Mouse (Mus musculus): ENCODE measurements around the gene Rnaseh2b. TPM values are rescaled to one million over a fixed set of nuclear protein-coding genes. Genes with fewer than 3 reads are reported as not detected.

Rnaseh2b gene
- polyA plus RNA-seq, 1 experiment from 2014 or later, result 57.3 TPM

DNA sequence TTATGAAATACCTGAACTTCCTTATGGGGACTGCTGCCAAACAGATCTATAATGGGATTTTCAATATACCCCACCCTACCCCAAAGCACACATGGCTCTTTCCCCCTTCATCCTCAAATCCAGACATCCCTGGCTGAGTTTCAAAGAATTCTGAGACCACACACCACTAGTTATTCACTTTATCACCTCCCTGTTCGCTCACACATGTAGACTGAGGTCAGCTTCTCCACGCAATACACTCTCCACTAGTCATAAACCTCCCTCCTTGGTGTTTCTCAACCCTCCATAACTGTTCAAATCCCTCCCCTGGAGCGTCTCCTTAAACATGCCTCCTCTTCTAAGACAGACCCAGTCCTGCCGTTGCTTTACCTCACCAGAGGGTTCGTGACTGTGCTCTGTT lies 31.1 kb downstream of the Rnaseh2b start:
- H3K4me1 ChIP-seq, result peaks cover 25% of the 10 kb centered on the region
- no peak overlapping the region for H3K27ac ChIP-seq

DNA sequence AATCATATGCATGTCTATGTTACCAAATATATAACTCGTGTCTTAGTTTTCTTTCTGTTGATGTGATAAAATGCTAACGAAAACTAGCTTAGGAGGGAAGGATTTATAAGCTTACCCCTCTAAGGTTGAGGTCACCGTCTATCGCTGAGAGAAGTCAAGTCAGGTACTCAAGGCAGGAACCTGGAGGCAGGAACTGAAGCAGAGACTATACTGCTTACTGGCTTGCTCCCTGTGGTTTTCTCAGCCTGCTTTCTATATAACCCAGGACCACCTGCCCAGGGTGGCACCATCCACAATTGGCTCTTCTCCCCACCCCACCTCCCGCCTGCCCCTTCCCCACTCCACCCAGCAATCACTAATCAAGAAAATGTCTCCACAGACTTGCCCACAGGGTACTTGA lies 32.6 kb downstream of the Rnaseh2b start:
- no peak for ATAC-seq (ENCODE audit: low FRiP score, low read depth)
- 91% methylated on average over 5 of the region's 5 CpGs for WGBS
- Histone ChIP-seq H3K9me3 (no peaks in the 10 kb centered on the region), H3K36me3 (no peaks in the 10 kb centered on the region), H3K4me1 (peaks cover 25% of the 10 kb centered on the region), H3K4me2 (replicated peaks) (no peak overlapping the region), H3K27ac (no peak overlapping the region), H3K27me3 (no peaks in the 10 kb centered on the region), H3K4me3 (no peak overlapping the region), H3K9ac (no peak overlapping the region)

More for the DNA sequence above, 31.1 kb downstream of the Rnaseh2b start:
- peak; percentile 81 for ATAC-seq (ENCODE audit: low FRiP score, low read depth)
- Histone ChIP-seq H3K9me3 (no peaks in the 10 kb centered on the region), H3K4me2 (replicated peaks) (no peak overlapping the region), H3K4me3 (no peak overlapping the region), H3K9ac (no peak overlapping the region), H3K27me3 (no peaks in the 10 kb centered on the region), H3K36me3 (no peaks in the 10 kb centered on the region)
- WGBS, result 47% methylated on average over 5 of the region's 5 CpGs

DNA sequence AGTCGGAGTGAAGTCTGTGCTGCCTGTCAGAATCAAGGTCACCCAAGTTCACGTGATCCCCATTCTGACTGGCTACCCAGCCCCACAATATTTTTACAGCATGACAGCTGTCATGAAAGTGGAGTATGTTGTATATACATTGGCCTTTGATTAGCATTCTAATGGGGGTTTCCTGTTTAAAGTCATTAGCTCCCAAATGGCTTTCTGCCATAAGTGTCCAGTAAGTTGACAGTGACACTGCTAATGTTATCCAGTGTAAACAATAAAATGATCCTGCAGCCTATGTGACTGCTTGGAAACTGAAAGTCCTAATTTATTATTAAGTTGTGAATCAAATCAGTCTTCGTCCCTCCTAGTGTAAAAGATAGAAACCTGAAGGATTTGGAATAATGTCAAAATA lies 33.6 kb downstream of the Rnaseh2b start:
- ATAC-seq (ENCODE audit: low FRiP score, low read depth), result no peak
- Histone ChIP-seq H3K27me3 (no peaks in the 10 kb centered on the region), H3K4me3 (no peak overlapping the region), H3K4me1 (peaks cover 25% of the 10 kb centered on the region), H3K4me2 (replicated peaks) (no peak overlapping the region), H3K9ac (no peak overlapping the region), H3K27ac (no peak overlapping the region), H3K36me3 (no peaks in the 10 kb centered on the region), H3K9me3 (no peaks in the 10 kb centered on the region)
- 81% methylated on average over 3 of the region's 3 CpGs for WGBS

DNA sequence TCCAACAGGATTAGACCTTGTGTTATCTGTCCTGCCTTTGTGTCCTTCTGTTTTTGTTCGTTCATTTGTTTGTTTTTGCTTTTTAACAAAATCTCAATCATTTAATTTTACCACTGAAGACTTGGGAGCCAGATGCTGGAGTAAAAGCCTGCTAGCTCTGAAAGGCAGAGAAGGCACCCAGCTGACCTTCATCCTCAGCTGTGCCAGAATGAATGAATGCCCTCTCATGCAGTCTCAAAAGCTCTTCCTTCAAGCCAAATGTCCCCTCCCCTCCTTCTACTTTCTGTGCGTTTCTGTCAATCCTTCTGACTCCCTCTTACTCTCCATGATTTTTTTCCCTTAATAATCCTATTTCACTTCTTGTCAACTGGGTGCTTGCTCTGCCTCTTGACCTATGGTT lies 34.8 kb downstream of the Rnaseh2b start:
- no peak overlapping the region for H3K27ac ChIP-seq
- H3K4me1 ChIP-seq, result peaks cover 31% of the 10 kb centered on the region
- no peak overlapping the region for H3K9ac ChIP-seq
- ATAC-seq (ENCODE audit: low FRiP score, low read depth), result no peak
- no peak overlapping the region for H3K4me2 ChIP-seq (replicated peaks)
- H3K9me3 ChIP-seq, result no peaks in the 10 kb centered on the region
- no peaks in the 10 kb centered on the region for H3K36me3 ChIP-seq
- no peaks in the 10 kb centered on the region for H3K27me3 ChIP-seq
- 74% methylated on average over 2 of the region's 2 CpGs for WGBS
- no peak overlapping the region for H3K4me3 ChIP-seq

DNA sequence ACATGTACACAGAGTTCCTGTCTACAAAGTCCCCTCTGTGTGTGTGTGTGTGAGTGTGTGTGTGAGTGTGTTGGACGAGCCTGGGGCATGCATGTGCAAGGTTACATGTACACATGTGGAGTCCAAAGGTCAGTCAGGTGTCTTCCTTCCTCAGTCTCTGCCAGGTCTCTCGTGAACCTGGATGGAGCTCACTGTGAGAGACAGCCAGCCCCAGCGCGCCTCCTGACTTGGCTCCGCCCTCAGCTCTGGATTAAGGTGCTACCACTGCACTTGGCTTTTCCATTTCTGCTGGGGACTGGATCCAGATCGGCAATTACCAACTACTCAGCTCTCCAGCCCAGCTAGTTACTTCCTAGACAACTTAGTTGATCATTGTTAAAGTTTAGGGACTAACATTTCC lies 36.2 kb downstream of the Rnaseh2b start:
- 47% methylated on average over 6 of the region's 6 CpGs for WGBS
- H3K4me2 ChIP-seq (replicated peaks), result no peak overlapping the region
- no peak for ATAC-seq (ENCODE audit: low FRiP score, low read depth)
- no peaks in the 10 kb centered on the region for H3K36me3 ChIP-seq
- H3K27ac ChIP-seq, result no peak overlapping the region
- H3K27me3 ChIP-seq, result no peaks in the 10 kb centered on the region
- no peaks in the 10 kb centered on the region for H3K9me3 ChIP-seq
- no peak overlapping the region; the same call in 1 of the 2 replicates for H3K9ac ChIP-seq
- peaks cover 26% of the 10 kb centered on the region for H3K4me1 ChIP-seq
- no peak overlapping the region for H3K4me3 ChIP-seq

DNA sequence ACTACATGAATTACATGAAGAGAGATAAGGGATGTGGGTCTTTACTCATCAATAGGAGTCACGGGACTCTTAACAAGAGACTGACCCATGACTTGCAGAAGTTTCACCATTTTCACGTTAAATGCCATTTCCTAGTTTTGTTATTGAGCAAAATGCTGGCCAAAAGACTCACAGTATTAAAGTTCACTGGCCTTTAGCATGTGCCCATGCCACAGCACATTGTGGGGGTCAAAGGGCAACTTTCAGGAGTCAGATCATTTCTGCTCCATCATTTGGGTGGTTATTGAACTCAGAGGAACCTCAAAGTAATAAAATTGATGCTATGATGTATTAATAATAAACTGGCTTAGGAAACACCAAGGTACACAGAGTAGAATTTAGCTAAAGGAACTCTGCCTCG lies 37.2 kb downstream of the Rnaseh2b start:
- H3K27me3 ChIP-seq, result no peaks in the 10 kb centered on the region
- no peaks in the 10 kb centered on the region for H3K9me3 ChIP-seq
- no peak for ATAC-seq (ENCODE audit: low FRiP score, low read depth)
- no peak overlapping the region for H3K4me2 ChIP-seq (replicated peaks)
- H3K4me3 ChIP-seq, result no peak overlapping the region
- no peaks in the 10 kb centered on the region for H3K36me3 ChIP-seq
- H3K9ac ChIP-seq, result no peak overlapping the region
- peaks cover 26% of the 10 kb centered on the region for H3K4me1 ChIP-seq
- H3K27ac ChIP-seq, result no peak overlapping the region
- WGBS, result 79% methylated on average over 3 of the region's 3 CpGs

DNA sequence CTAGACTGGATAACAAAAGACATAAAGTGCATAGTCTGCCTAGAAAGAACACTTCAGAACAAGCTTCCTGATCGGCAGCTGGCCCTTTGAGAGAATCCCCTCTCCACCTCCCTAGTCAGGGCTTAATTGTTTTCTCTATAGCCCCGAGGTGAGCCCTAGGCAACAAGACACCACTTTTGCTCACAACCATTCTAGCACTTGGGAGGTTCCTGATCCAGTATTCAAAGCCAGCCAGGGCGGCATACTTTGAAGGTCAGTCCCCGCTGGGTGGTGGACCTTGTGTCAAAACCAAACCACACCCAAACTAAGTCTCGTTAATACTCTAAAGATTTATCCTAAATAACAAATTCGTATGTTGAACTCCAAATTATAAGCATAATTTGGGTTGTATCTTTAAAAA lies 39.1 kb downstream of the Rnaseh2b start:
- Histone ChIP-seq H3K4me3 (peak overlapping the region; percentile 68), H3K4me2 (replicated peaks) (peak overlapping the region; percentile 81), H3K9me3 (no peaks in the 10 kb centered on the region), H3K36me3 (no peaks in the 10 kb centered on the region), H3K9ac (peak overlapping the region; percentile 76; the same call in 1 of the 2 replicates), H3K27ac (no peak overlapping the region), H3K27me3 (no peaks in the 10 kb centered on the region), H3K4me1 (peaks cover 27% of the 10 kb centered on the region)
- no peak for ATAC-seq (ENCODE audit: low FRiP score, low read depth)
- WGBS, result 20% methylated on average over 6 of the region's 6 CpGs

DNA sequence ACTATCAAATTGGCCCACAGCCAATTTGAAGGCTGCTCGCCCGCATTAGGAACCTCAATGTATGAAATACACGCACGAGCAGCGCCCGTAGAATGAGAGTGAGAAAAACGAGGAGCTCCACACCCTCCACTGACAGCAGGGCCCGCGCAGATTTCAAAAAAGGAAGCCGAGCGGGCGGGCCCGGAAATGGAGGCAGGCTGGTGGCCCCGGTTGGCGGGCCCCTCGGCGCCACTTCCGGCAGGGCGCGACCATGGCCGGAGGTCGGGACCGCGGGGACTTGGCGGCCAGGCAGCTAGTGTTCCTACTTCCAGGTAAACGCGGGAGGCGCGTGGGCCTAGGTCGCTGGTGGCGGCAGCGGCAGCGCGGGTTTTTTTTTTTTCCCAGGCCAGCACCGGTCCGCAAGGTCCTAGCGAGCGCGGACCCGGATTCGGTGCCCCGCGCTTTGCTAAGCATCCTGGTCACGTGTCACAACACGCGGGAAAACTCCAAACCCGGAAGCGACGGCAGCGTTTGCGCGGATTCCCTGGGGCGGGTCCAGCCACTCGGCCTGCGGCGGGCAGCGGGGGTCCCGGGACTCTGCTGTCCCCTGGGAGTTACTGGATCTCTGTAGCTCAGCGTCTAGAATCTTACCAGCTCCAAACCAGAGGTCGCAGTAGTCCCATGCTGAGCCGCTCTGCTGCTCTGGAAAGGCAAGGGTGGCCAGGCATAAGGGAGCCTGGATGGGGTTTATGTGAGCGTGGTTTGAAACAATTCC lies 39.7 kb downstream of the Rnaseh2b start:
- ATAC-seq (ENCODE audit: low FRiP score, low read depth), result peak; percentile 87
- peak overlapping the region; percentile 76 for H3K27ac ChIP-seq
- peak overlapping the region; percentile 68 for H3K4me3 ChIP-seq
- H3K4me2 ChIP-seq (replicated peaks), result peak overlapping the region; percentile 81
- WGBS, result under 1% methylated on average over 59 of the region's 62 CpGs
- H3K27me3 ChIP-seq, result no peaks in the 10 kb centered on the region
- no peaks in the 10 kb centered on the region for H3K36me3 ChIP-seq
- no peaks in the 10 kb centered on the region for H3K9me3 ChIP-seq
- H3K4me1 ChIP-seq, result peaks cover 24% of the 10 kb centered on the region
- H3K9ac ChIP-seq, result peak overlapping the region; percentile 76

DNA sequence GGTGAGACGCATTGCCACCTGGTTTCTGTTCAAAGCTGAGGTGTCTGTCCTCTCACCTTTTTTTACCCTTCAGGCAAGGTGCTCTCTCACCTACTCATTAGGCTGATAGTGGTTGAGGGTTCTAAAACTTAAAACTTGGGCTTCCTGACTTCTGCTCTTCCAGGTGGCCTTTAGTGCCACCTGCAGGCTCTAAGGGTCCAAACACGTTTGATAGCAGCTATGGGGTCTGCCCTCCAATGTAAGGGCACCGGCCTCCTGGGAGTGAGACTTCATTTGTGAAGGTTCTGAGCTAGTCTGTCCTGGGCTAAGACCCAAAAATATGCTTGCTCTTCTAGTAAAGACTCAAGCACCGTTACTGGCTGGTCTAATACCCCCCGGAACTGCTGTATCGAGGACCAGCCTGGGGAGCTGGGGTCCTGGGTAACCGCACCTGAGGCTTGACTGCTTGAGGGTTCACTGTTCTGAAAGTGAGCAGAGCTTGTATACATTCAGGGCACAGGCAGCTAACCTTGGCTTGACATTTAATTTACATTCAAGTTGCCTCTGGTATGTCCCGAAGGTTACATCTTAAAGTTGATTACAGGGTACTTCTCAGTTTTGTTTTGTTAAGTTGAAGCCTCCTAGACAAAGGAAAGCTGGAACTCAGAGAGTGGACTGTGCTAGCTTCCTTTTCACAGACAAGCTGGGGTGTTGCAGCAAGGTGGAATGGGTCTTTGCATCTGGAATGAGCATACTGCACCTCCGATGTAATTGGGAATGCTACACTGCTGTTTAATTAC lies 41.7 kb downstream of the Rnaseh2b start:
- Histone ChIP-seq H3K4me3 (no peak overlapping the region), H3K9me3 (no peaks in the 10 kb centered on the region), H3K27me3 (no peaks in the 10 kb centered on the region), H3K9ac (0 out of 2 replicates have a peak overlapping the region, but pooled peaks have one; percentile 46), H3K4me2 (replicated peaks) (no peak overlapping the region), H3K36me3 (no peaks in the 10 kb centered on the region), H3K27ac (no peak overlapping the region), H3K4me1 (peaks cover 24% of the 10 kb centered on the region)
- no peak for ATAC-seq (ENCODE audit: low FRiP score, low read depth)
- whole genome bisulfite sequencing, result 71% methylated on average over 9 of the region's 9 CpGs

DNA sequence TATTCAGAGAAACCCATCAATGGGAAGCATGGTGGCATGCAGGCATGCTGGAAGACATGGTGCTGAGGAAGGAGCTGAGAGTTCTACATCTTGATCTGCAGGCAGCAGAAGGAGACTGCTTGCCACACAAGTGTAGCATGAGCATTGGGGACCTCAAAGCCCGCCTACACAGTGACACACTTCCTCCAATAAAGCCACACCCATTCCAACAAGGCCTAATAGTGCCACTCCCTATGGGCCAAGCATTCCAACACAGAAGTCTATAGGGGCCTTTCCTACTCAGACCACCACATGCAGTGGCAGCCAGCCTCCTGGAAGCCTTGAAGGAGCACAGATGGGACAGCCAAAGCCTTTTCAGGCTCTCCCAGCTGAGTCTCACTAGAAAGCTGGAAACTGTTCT lies 46.8 kb downstream of the Rnaseh2b start:
- ATAC-seq (ENCODE audit: low FRiP score, low read depth), result no peak
- Histone ChIP-seq H3K4me1 (peaks cover 8% of the 10 kb centered on the region; the same call in 1 of the 2 replicates), H3K9me3 (no peaks in the 10 kb centered on the region), H3K27ac (no peak overlapping the region), H3K36me3 (no peaks in the 10 kb centered on the region), H3K27me3 (no peaks in the 10 kb centered on the region), H3K9ac (no peak overlapping the region), H3K4me2 (replicated peaks) (no peak overlapping the region), H3K4me3 (no peak overlapping the region)
- WGBS, result 94% methylated on average over 1 of the region's 1 CpGs

DNA sequence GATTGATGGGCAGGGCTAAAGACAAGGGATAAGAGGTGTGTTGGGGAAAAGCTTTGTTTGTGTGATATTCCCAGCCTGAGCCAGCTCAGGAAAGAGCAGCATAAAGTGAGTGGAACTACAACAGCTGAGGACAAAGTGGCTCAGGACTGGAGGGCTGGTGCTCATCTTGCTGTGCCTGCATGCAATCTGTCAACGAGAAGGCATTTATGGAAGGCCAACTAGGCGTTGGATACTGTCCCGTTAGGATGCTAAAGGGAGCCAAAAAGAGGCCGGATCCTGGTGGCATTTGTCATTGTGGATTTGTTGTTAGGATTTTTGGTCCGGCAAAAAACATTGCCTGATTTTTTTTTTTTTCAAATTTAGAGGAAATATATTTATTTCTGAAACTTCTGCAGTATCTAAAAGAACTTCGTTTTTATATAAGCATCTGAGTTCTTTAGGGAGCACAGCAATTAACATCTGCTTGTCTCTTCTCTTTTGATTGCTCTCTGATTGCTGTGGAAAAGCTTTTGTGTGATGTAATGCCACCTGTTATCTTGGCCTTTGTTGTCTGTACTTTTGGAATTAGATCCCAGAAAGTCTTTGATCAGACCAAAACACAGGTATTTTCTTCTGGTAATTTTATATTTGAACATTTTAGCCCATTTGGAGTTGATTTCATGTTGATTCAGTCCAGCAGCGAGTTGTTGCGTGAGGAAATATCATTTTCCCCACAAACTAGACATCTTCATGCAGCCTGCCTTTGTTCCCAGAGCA lies 49.7 kb downstream of the Rnaseh2b start:
- no peaks in the 10 kb centered on the region for H3K27me3 ChIP-seq

DNA sequence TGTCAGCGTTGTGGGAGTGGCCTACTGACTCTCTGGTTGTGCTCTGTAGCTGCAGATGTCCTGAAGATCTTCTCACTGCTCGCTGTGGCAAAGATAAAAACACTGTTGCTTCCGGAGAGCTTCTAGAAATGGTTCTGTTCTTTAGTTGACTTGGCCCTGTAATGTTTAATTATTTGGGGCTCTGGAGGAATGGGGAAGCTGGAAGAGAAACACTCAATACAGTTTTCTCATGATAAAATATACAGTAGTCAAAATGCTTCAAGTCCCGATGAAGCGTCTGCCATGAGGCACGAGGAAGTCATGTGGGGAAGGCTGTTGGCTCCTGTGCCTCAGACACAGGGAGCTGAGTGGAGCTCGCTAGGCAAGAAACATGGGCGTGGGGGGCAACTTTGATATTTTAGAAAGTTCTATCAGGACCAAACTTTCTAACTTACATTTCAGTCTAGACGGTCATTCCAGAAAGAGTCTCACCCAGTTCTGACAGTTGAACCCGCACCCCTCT lies 50.3 kb downstream of the Rnaseh2b start:
- no peaks in the 10 kb centered on the region for H3K27me3 ChIP-seq
- no peak for ATAC-seq (ENCODE audit: low FRiP score, low read depth)
- H3K4me3 ChIP-seq, result no peak overlapping the region
- peaks cover 5% of the 10 kb centered on the region for H3K4me1 ChIP-seq
- H3K9ac ChIP-seq, result no peak overlapping the region
- no peak overlapping the region; the same call in 1 of the 2 replicates for H3K27ac ChIP-seq
- no peaks in the 10 kb centered on the region for H3K36me3 ChIP-seq
- 75% methylated on average over 10 of the region's 10 CpGs for WGBS
- H3K4me2 ChIP-seq (replicated peaks), result no peak overlapping the region
- no peaks in the 10 kb centered on the region for H3K9me3 ChIP-seq

More for the DNA sequence above, 49.7 kb downstream of the Rnaseh2b start:
- ATAC-seq (ENCODE audit: low FRiP score, low read depth), result no peak
- no peak overlapping the region for H3K4me2 ChIP-seq (replicated peaks)
- no peak overlapping the region for H3K4me3 ChIP-seq
- no peaks in the 10 kb centered on the region for H3K36me3 ChIP-seq
- no peaks in the 10 kb centered on the region for H3K9me3 ChIP-seq
- H3K4me1 ChIP-seq, result peaks cover 3% of the 10 kb centered on the region; the same call in 1 of the 2 replicates
- no peak overlapping the region; the same call in 1 of the 2 replicates for H3K27ac ChIP-seq
- WGBS, result 52% methylated on average over 8 of the region's 8 CpGs
- H3K9ac ChIP-seq, result no peak overlapping the region

Data from limb, embryonic 13.5 days (tissue).